Mouse (Mus musculus) megakaryocyte-erythroid progenitor cell, adult 5-6 weeks (primary cell): ENCODE data around the gene 1700019D03Rik. TPM values are rescaled to one million over a fixed set of nuclear protein-coding genes. Genes with fewer than 3 reads are reported as not detected.

Experiments
- ATAC-seq: replicated peaks from 2 replicates; pipeline ENCODE4 v1.8.0; 2016; ENCODE audit warnings: mild to moderate bottlenecking, inconsistent platforms; ENCODE audit not compliant: severe bottlenecking, poor library complexity, low FRiP score, low TSS enrichment
- total RNA-seq, 2 experiments: library from RNA; stranded (forward) in 1 of 2; stranded (reverse) in 1 of 2; fragments of 200-1000, 215-1000 nt in 1 of 2; fragments of >200 nt in 1 of 2; fragmentation: Nextera tagmentation in 1 of 2; gene quantifications; 2 replicates each; pipeline ENCODE4 v1.2.3; 2014 to 2017

1700019D03Rik gene
- total RNA-seq (2014; fragmentation: Nextera tagmentation) (0.20 TPM in 1 of 2 replicates, not detected in the other), total RNA-seq (2017) (0.30 TPM in 1 of 2 replicates, not detected in the other)

GRCm38 (mm10) chr1:53020079-53020478 is at the start of gene 1700019D03Rik:
1700019D03Rik (minus strand) TSS chr1:53020179.
- no peak for ATAC-seq

- ATAC-seq = no peak
Measured at GRCm38 (mm10) chr1:53063921-53064320, 43.9 kb upstream of the 1700019D03Rik start.

GRCm38 (mm10) chr1:53061871-53062608 is 42.1 kb upstream of the 1700019D03Rik start:
- no peak for ATAC-seq

- no peak for ATAC-seq
Measured at GRCm38 (mm10) chr1:53061340-53061739, 41.4 kb upstream of the 1700019D03Rik start, which contains the start of gene Mstn. Mstn (plus strand) TSS chr1:53061640.

- no peak for ATAC-seq
Measured at GRCm38 (mm10) chr1:53060499-53060898, 40.5 kb upstream of the 1700019D03Rik start.

- no peak for ATAC-seq
Measured at GRCm38 (mm10) chr1:53059106-53059505, 39.1 kb upstream of the 1700019D03Rik start.

GRCm38 (mm10) chr1:53053087-53054022 is 33.4 kb upstream of the 1700019D03Rik start:
- peak; percentile 84 for ATAC-seq

- ATAC-seq = no peak
Measured at GRCm38 (mm10) chr1:53049763-53050427, 29.9 kb upstream of the 1700019D03Rik start.

- ATAC-seq = no peak
Measured at GRCm38 (mm10) chr1:53037443-53037871, 17.5 kb upstream of the 1700019D03Rik start.

GRCm38 (mm10) chr1:53032550-53032949 is 12.6 kb upstream of the 1700019D03Rik start:
- ATAC-seq = no peak

GRCm38 (mm10) chr1:53018746-53019505 is 1.1 kb downstream of the 1700019D03Rik start:
- no peak for ATAC-seq

- ATAC-seq = no peak
Measured at GRCm38 (mm10) chr1:53015606-53016005, 4.4 kb downstream of the 1700019D03Rik start.

GRCm38 (mm10) chr1:53014716-53015115 is 5.3 kb downstream of the 1700019D03Rik start:
- no peak for ATAC-seq

- no peak for ATAC-seq
Measured at GRCm38 (mm10) chr1:52986692-52987091, 33.3 kb downstream of the 1700019D03Rik start.

- ATAC-seq = no peak
Measured at GRCm38 (mm10) chr1:52973198-52973597, 46.8 kb downstream of the 1700019D03Rik start.

- ATAC-seq = no peak
Measured at GRCm38 (mm10) chr1:52971881-52972503, 48.0 kb downstream of the 1700019D03Rik start.

GRCm38 (mm10) chr1:52964581-52964980 is 55.4 kb downstream of the 1700019D03Rik start:
- 0 out of 2 replicates have a peak, but pooled peaks have one; percentile 22 for ATAC-seq

- ATAC-seq = no peak
Measured at GRCm38 (mm10) chr1:52963097-52963496, 56.9 kb downstream of the 1700019D03Rik start.
